Mouse (Mus musculus) embryonic fibroblast, embryonic 13.5 days (primary cell): ENCODE data around the gene Fggy. TPM values are rescaled to one million over a fixed set of nuclear protein-coding genes. Genes with fewer than 3 reads are reported as not detected.

Experiments
- H3K27ac ChIP-seq: 2 replicates; pipeline ENCODE4 v1.5.1; 2012; ENCODE audit warnings: low read length, control low read depth, inconsistent platforms; ENCODE audit not compliant: insufficient read depth
- H3K4me1 ChIP-seq: 2 replicates; pipeline ENCODE4 v1.6.1; 2011; ENCODE audit warnings: low read length; ENCODE audit not compliant: control insufficient read depth, insufficient read depth
- H3K4me3 ChIP-seq: 2 replicates; pipeline ENCODE4 v1.5.1; 2011; ENCODE audit warnings: mild to moderate bottlenecking, control low read depth, low read length; ENCODE audit not compliant: insufficient read depth
- CTCF ChIP-seq: IDR thresholded peaks from 2 replicates; pipeline ENCODE4 v1.5.1; 2011; ENCODE audit warnings: mild to moderate bottlenecking, control low read depth, low read length, moderate library complexity, borderline replicate concordance; ENCODE audit not compliant: insufficient read depth
- POLR2A ChIP-seq: IDR thresholded peaks from 2 replicates; pipeline ENCODE4 v1.6.1; 2011; ENCODE audit warnings: low read depth, mild to moderate bottlenecking, control low read depth, low read length, moderate library complexity
- polyA plus RNA-seq: library from polyadenylated mRNA; stranded (reverse); fragments of >200 nt; gene quantifications from 2 replicates; pipeline ENCODE4 v1.2.4, GENCODE M21; 2011; ENCODE audit warnings: low read depth; ENCODE audit not compliant: missing spikeins, insufficient read length

Fggy gene
- polyA plus RNA-seq, 1 experiment: 7.6 TPM

GRCm38 (mm10) chr4:95847664-95848063 lies 290.4 kb downstream of the Fggy start:
- H3K27ac ChIP-seq: no peak overlapping the region
- TF ChIP-seq POLR2A (no peak), CTCF (no peak)
- no peak overlapping the region for H3K4me3 ChIP-seq
- 0 out of 2 replicates have a peak, but pooled peaks cover 4% of the 10 kb centered on the region for H3K4me1 ChIP-seq

DNA sequence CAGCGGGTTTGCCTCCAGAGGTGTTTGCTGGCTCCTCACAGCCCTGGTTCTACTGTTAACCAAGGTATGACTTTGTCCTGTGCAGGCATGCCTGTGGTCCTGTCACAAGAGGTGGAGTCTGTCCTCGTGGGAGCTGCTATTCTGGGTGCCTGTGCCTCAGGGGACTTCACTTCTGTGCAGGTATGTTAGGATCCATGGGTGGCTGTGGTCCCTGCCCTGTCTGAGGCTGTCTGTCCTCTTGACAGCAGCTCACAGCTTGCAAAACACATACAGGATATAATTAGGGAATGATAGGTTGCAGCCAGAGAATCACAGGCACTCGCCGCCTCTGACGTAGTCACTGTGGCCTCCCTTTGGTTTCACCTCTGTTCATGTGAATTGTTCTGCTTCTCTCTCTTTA lies 292.2 kb downstream of the Fggy start:
- Histone ChIP-seq H3K4me3 (no peak overlapping the region), H3K27ac (no peak overlapping the region), H3K4me1 (0 out of 2 replicates have a peak, but pooled peaks cover 4% of the 10 kb centered on the region)
- TF ChIP-seq POLR2A: no peak

- H3K4me1 ChIP-seq: 0 out of 2 replicates have a peak, but pooled peaks cover 4% of the 10 kb centered on the region
- TF ChIP-seq POLR2A (no peak), CTCF (no peak)
- H3K27ac ChIP-seq: no peak overlapping the region
- H3K4me3 ChIP-seq: no peak overlapping the region
These were observed 292.9 kb downstream of the Fggy start for GRCm38 (mm10) chr4:95850044-95850739.

DNA sequence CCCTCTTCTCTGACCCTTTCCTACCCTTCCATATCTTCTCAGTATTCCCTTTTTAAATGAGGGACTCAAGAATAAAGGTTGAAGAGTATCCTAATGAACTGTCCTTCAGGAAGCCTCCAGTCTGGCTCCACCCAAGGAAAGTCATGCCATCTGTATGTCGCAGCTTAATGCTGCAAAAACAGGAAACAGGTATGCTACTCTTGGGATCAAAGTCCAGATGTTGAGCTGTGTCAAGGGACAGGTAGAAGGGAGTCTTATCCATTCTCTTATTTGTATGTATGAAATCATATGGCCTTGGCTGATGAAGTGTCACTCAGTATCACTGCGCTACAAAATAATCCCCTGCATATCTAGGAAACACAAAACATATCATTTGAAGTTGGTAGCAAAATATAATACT lies 294.9 kb downstream of the Fggy start:
- TF ChIP-seq POLR2A: no peak
- TF ChIP-seq CTCF: no peak
- Histone ChIP-seq H3K27ac (no peak overlapping the region), H3K4me1 (no peaks in the 10 kb centered on the region), H3K4me3 (no peak overlapping the region)

DNA sequence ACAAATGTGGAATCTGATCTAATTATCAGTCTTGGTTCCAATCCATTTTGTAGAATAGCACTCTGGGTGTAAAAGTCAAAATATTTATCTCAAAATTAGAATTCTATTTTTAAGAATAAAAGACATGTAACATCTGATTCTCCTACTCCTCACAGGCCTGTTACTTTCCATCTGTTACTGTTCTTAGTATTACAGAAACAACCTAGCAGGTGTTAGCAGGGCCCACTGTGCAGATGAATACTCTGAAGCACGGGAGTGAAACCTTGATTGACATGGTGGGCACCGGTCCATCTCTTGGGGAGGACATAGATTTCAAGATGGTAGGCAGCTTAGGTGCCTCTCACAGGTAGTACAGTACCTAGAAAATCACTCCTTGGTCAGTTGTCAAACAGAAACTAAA lies 298.7 kb downstream of the Fggy start:
- peaks cover 1% of the 10 kb centered on the region; the same call in 1 of the 2 replicates for H3K4me1 ChIP-seq
- no peak overlapping the region for H3K27ac ChIP-seq
- no peak overlapping the region for H3K4me3 ChIP-seq
- no peak for TF ChIP-seq POLR2A
- no peak for TF ChIP-seq CTCF

GRCm38 (mm10) chr4:95860601-95861000 lies 303.3 kb downstream of the Fggy start:
- peaks cover 10% of the 10 kb centered on the region for H3K4me1 ChIP-seq
- no peak overlapping the region for H3K27ac ChIP-seq
- no peak overlapping the region for H3K4me3 ChIP-seq
- no peak for TF ChIP-seq POLR2A
- TF ChIP-seq CTCF: no peak

GRCm38 (mm10) chr4:95861074-95861473 lies 303.8 kb downstream of the Fggy start:
- H3K27ac ChIP-seq: no peak overlapping the region
- TF ChIP-seq POLR2A: no peak
- no peak for TF ChIP-seq CTCF
- H3K4me1 ChIP-seq: peaks cover 10% of the 10 kb centered on the region
- H3K4me3 ChIP-seq: no peak overlapping the region

- no peak overlapping the region for H3K4me3 ChIP-seq
- TF ChIP-seq CTCF (no peak), POLR2A (no peak)
- peaks cover 10% of the 10 kb centered on the region for H3K4me1 ChIP-seq
- no peak overlapping the region for H3K27ac ChIP-seq
These were observed 304.4 kb downstream of the Fggy start for GRCm38 (mm10) chr4:95861741-95862155.

DNA sequence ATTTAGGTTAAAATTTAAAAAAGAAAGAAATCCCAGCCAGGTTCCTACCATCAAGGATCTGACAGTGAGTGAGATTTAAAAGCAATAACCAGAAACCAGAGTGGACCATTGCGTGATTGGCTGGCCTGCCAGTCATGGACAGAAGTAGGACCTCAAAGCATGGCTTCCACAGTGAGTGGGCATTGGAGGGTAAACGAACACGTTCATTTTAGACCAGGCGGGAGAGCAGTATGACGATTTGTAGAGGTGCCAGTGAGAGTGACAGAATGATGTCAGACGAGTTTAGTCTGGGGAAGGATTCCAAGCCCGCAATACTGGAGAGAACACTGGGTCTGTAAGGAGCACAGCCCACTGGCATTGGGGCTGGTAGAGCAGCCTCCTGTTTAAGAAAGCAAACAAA lies 305.0 kb downstream of the Fggy start:
- Histone ChIP-seq H3K4me3 (no peak overlapping the region), H3K27ac (no peak overlapping the region), H3K4me1 (peaks cover 10% of the 10 kb centered on the region)
- no peak for TF ChIP-seq CTCF
- TF ChIP-seq POLR2A: no peak

- Histone ChIP-seq H3K4me1 (peaks cover 10% of the 10 kb centered on the region), H3K4me3 (no peak overlapping the region), H3K27ac (no peak overlapping the region)
- TF ChIP-seq CTCF (no peak), POLR2A (no peak)
These were observed 305.6 kb downstream of the Fggy start for GRCm38 (mm10) chr4:95862781-95863499.
